Mouse (Mus musculus): Measurements from ENCODE around the gene Sox12.
"Not testable (repeated sequence)": the region's sequence is repeated elsewhere in the genome, so short reads cannot be mapped to it uniquely, and the experiment has no call there.

Sox12 gene

DNA sequence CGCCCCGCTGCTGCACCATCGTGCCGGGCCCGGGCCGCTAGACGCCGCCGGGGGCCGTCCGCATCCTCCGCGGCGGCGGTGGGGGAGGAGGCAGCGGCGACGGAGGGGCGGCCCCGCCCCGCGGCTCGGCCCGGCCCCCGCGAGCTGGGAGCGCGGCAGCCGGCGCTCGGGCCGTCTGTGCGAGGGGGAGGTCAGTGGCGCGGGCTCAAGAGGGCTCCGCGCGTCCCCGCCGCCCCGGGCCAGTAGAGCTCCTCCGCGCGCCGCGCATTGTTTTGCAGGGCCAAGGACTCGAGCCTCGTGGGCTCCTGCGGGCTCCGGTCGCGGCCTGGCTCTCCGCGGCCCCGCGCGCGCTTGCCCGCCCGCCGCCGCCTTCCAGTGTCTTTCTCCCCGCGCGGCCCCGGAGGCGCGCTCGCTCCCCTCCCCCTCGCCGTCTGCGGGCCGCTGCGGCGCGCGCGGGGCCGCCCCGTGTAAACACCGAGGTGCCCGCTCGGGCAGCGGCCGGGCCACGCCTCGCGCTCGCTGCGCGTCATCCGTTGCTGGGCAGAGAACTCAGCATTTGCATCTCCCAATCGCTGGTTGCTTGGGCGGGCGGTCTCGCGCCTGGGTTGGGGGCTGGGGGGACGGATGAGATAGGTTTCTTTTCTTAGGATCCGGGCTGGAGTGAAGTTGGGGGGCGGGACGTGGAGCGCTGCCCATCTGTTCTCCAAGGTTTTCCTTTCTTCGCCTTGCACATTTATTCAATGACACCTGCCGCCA, at the start of gene Sox12:
Sox12 (minus strand) TSS at position 384 of the 756 bp plus-strand sequence.
- DNase-seq (ENCODE audit: low spot score): peak; percentile 97

DNA sequence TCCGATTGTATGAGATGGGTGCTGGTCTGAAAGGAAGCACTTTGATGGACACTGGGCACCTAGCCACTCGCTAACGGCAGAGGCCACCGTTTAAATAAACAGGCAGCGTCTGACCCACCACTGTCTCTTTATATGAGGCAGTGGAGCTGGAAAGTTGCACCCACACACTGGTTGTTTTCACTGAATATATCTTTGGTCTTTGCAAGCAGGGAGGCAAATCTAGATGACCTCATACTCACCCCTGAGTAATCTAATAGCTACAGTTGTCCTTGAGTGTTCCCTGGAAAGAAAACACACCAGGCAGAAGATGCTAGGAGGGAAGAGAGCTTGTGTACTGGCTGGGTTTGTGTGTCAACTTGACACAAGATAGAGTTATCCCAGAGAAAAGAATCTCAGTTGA, 49.6 kb upstream of the Sox12 start:
- DNase-seq (ENCODE audit: low spot score): no peak

GRCm38 (mm10) chr2:152446642-152447041, 48.8 kb upstream of the Sox12 start:
- DNase-seq (ENCODE audit: low spot score): no peak

- DNase-seq (ENCODE audit: low spot score): peak; percentile 47
These were observed 45.4 kb upstream of the Sox12 start for GRCm38 (mm10) chr2:152443281-152443680.

GRCm38 (mm10) chr2:152442322-152442721, 44.5 kb upstream of the Sox12 start:
- no peak for DNase-seq (ENCODE audit: low spot score)

GRCm38 (mm10) chr2:152439833-152440232, 42.0 kb upstream of the Sox12 start:
- no peak for DNase-seq (ENCODE audit: low spot score)

GRCm38 (mm10) chr2:152438963-152439362, 41.1 kb upstream of the Sox12 start:
- DNase-seq (ENCODE audit: low spot score): no peak

GRCm38 (mm10) chr2:152436983-152437860, 39.4 kb upstream of the Sox12 start:
- peak; percentile 82 for DNase-seq (ENCODE audit: low spot score)

DNA sequence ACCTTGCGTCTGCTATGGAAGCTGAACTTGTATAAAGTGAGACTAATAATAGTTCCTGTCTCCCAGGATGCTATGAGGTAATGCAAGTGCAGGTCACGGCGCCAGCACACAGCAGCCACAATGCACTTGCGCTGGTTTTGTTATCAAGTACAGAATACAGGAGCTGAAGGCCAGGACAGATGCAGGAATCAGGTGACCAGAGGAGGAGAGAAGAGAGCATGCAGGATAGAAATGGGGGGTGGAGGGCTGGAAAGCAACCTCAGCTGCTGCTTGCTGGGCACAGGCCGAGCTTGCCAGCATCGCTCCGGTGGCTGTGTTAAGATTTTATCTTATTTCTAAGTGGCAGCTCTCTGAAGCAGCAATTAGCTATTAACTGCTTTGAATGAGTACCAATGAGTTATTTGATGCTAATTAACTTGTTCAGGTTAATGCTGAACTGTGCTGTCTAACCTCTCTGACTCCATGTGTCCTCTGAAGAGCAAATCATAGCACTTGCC, 38.6 kb upstream of the Sox12 start:
- no peak for DNase-seq (ENCODE audit: low spot score)

GRCm38 (mm10) chr2:152428481-152428880, 30.6 kb upstream of the Sox12 start:
- not testable (repeated sequence) for DNase-seq (ENCODE audit: low spot score)

DNA sequence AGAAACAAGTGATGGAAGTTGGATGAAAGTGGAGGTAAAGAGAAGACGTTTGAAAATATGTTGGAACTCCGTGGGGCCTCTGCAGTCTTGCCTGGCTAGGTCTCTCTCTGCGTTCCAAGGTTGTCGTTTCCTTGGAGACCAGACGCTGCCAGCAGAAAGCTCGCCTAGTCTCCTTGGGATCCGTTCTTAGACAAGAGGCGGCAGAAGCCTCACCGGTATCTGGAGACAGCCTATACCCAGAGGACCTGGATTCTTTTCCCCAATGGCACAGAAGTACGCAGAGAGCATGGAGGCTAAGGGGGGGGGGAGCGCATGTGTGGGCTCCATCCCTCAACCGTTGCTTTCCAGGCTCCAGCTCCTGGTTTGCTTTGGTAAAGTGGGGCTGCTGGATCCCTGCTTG, 29.6 kb upstream of the Sox12 start:
- no peak for DNase-seq (ENCODE audit: low spot score)

DNA sequence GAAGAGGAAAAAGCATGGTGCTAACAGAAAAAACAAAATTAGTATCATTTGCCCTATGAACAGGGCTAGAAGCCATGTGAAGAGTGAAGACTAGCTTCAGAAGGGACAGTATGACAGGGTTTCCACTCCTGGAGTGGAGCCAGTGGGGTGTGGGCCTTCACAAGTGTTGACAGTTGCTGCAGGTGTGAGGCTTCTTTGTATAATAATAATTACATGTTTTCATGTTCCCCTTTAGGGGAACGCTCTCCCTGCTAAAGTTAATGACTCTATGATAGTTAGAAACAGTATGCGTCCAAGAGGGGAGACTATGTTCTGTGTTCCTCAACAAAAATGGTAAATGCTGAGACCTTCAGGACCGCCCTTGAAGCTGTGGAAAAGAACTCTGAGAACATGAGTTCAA, 17.9 kb upstream of the Sox12 start:
- no peak for DNase-seq (ENCODE audit: low spot score)

DNA sequence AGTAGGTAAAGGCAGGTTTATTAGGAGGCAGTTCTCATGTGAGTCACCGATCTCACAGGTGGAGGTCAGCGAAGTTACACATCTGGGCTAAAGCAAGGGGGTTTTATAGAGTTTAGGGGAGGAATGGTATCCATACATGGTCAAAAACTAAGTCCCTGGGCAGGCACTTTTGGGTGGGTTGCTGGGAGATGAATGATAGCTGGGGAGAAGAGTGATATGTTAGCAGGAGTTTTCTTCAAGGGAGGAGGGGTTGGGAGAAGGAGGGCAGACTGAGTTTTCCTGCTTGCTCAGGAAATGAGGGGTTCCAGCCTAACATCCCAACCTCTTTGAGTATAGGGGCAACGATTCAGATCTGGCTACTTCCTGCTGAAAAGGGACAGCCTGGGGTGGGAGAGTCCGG, 17.4 kb upstream of the Sox12 start, which contains the start of gene 6820408C15Rik:
6820408C15Rik (plus strand) TSS at position 301 of the 400 bp plus-strand sequence.
- no peak for DNase-seq (ENCODE audit: low spot score)

- DNase-seq (ENCODE audit: low spot score): peak; percentile 88
These were observed 16.8 kb upstream of the Sox12 start, which contains the start of gene Zcchc3 for GRCm38 (mm10) chr2:152414591-152415165. TSS of gene Zcchc3 (minus strand) at chr2:152415027.

DNA sequence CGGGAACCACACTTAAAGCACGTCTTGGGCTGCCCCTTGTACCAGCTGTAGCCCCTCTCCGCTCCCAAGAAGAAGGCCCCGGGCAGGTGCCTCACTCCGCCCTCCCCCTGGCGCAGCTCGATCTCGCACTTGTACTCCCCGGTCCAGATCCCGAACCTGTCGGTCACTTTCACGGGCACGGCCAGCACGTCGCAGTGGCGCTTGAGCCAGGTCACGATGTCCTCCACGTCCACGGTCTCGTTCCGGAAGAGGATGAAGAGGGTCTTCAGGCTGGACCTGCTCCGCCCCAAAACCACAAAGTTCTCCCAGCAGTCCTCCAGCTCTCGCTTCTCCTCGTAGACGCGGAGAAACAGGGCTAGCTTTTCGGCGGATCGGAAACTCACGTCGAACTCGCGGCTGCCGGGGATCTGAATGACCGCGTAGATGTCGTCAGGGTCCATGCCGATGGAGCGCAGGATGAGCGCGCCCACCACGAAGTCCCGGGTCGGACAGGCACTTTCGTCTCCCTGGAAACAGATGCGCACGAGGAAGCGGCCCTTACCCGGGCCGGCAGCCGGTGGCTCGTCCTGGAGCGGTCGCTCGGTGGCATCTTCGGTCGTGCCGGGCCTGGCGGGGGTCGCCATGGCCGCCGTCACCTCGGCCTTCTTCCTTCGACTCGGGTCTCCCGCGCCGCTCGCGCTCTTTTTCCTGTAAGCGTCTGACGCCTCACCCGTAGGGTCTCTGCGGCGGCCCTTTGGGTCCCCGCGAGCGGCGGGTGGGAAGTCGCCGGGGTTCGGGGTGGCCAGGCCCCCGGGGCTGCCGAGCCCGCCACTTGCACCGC, 16.1 kb upstream of the Sox12 start:
- no peak for DNase-seq (ENCODE audit: low spot score)

DNA sequence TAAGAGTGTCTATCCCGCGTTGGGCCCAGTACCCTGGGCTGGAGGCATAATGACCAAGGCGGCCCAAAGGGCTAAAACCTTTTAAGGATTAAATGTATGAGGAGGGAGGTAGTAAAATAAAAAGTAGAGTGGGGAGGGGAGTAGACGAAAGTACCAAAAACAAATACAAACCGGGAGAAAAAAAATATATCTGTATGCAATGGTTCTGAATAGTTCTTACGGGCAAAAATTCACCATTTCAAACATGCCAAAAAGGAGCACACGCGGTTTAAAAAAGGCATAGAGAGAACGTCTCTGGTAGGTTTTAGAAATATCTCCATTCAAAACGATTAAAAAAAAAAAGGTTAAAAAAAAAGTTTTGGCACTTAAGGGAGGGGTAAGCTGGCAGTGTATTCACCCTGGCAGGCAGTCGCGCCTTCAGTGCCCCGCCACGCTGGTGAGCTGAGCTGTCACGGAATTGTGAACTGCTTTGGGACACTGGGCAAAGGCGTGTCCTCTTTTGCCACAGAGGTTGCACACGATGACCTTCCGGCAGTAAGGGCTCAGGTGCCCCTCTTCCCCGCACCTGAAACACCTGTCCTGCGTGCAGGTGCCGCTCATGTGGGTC, 15.4 kb upstream of the Sox12 start:
- no peak for DNase-seq (ENCODE audit: low spot score)

- DNase-seq (ENCODE audit: low spot score): no peak
These were observed 14.8 kb upstream of the Sox12 start for GRCm38 (mm10) chr2:152412526-152413157.

DNA sequence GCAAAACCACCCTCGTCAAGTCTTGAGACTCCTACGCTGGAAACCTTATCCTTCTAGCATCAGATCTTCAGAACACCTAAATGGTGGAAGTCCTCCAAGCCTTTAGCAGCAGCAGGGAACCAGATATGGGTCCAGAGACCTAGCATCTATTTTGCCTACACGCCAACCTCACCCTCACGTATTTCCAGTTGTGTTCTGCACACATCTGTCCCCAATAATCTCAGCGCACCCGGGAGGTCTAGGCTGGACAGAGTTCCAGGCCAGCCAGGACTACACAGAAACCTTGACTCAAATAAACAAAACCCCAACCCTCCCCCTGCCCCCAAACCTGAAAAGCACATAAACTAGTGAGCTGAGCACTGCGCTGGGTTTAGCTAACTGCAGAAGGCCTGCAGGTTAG, 13.6 kb upstream of the Sox12 start:
- DNase-seq (ENCODE audit: low spot score): no peak

GRCm38 (mm10) chr2:152410971-152411371, 13.1 kb upstream of the Sox12 start:
- DNase-seq (ENCODE audit: low spot score): peak; percentile 72

- DNase-seq (ENCODE audit: low spot score): no peak
These were observed 11.9 kb upstream of the Sox12 start for GRCm38 (mm10) chr2:152409781-152410180.

GRCm38 (mm10) chr2:152406126-152406525, 8.3 kb upstream of the Sox12 start:
- DNase-seq (ENCODE audit: low spot score): peak; percentile 98

All from layer of hippocampus, adult 11-12 months (tissue).